In the genomic region with DNA sequence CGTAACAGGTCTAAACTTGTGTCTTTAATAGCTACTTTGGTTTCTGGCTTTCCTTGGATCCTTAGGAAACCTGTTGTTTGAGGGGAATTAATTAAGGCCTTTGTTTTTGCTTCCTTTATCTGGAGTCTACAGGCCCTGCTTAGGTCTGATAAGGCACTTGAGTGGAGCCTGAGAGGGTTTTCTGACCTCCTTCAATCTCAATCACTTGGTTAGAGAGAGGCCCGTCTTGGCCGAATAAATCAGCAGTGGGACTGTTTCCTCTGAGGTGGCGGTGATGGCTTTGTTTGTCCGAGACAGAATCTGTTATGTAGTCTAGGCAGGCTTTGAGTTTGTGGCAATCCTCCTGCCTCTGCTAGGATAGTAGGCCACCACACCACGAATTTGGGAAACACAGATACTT, we compare ENCODE assay signal across 17 mouse cellular contexts. TPM values are rescaled to one million over a fixed set of nuclear protein-coding genes. Genes with fewer than 3 reads are reported as not detected.
A peak's percentile ranks its signal among the peaks of the same experiment; 100 is the strongest.
DNase-seq lines count a peak whose midpoint lies in the region; ATAC-seq and TF ChIP-seq lines count a peak whose summit lies in the region.
"Had no signal": no experiment of that assay in that cellular context is flagged by ENCODE, and none has a peak within 500 bp of the region (broad histone marks: within the 10 kb centered on the region; RNA-seq: fewer than 3 reads in every experiment).

No protein-coding gene starts in this region.

- 8% methylated on average over 6 of the region's 6 CpGs for WGBS in heart, embryonic 12.5 days
- WGBS in lung, embryonic 16.5 days: 23% methylated on average over 6 of the region's 6 CpGs
- WGBS in heart, postnatal 0 days: 29% methylated on average over 6 of the region's 6 CpGs

- TF ChIP-seq EP300 in heart, postnatal 0 days (IDR thresholded peaks at IDR 0.05; ENCODE audit: low read depth): no peak

- peak overlapping the region; percentile 46 for H3K4me2 ChIP-seq in heart, embryonic 12.5 days
- H3K4me2 ChIP-seq in lung, embryonic 16.5 days (ENCODE audit: low read depth, low read length): peak overlapping the region; percentile 17
- H3K4me2 ChIP-seq in heart, postnatal 0 days (ENCODE audit: low read depth, low read length): no peak overlapping the region
- H3K4me2 ChIP-seq: intestine, embryonic 15.5 days; midbrain, embryonic 12.5 days; stomach, embryonic 15.5 days had no signal

- intact Hi-C loops in heart, postnatal 25 days (cut with DNase I): loop anchor here (10.0 kb wide), 1 partner anchor 167 kb away; no protein-coding TSS in a partner anchor

- 0 out of 2 replicates have a peak, but pooled peaks cover 3% of the 10 kb centered on the region for H3K36me3 ChIP-seq in heart, embryonic 12.5 days
- no peaks in the 10 kb centered on the region; the same call in 1 of the 2 replicates for H3K36me3 ChIP-seq in lung, embryonic 16.5 days (ENCODE audit: control insufficient read depth, insufficient read depth, low read length)
- 0 out of 2 replicates have a peak, but pooled peaks cover under 1% of the 10 kb centered on the region for H3K36me3 ChIP-seq in heart, postnatal 0 days (replicated peaks; ENCODE audit: control insufficient read depth, insufficient read depth, low read length)
- H3K36me3 ChIP-seq: intestine, embryonic 15.5 days; stomach, embryonic 15.5 days had no signal

- no peaks in the 10 kb centered on the region for H3K9me3 ChIP-seq in heart, embryonic 12.5 days (replicated peaks)
- no peaks in the 10 kb centered on the region for H3K9me3 ChIP-seq in lung, embryonic 16.5 days (ENCODE audit: control insufficient read depth, low read length)
- H3K9me3 ChIP-seq in heart, postnatal 0 days (replicated peaks; ENCODE audit: control insufficient read depth, low read length): no peaks in the 10 kb centered on the region
- H3K9me3 ChIP-seq: intestine, embryonic 15.5 days; midbrain, embryonic 12.5 days; stomach, embryonic 15.5 days had no signal

- no peak for TF ChIP-seq CTCF in heart, postnatal 0 days (IDR thresholded peaks at IDR 0.05; ENCODE audit: low read depth)

- no peak for ATAC-seq in heart, embryonic 12.5 days (ENCODE audit: insufficient number of reproducible peaks, low FRiP score)
- ATAC-seq in lung, embryonic 16.5 days (ENCODE audit: low read depth): no peak
- no peak for ATAC-seq in heart, postnatal 0 days (ENCODE audit: insufficient read depth, low read depth)
- ATAC-seq: intestine, embryonic 15.5 days; liver, postnatal 0 days; Patski had no signal

- H3K27me3 ChIP-seq in heart, embryonic 12.5 days (replicated peaks): no peaks in the 10 kb centered on the region
- no peaks in the 10 kb centered on the region for H3K27me3 ChIP-seq in lung, embryonic 16.5 days (ENCODE audit: control insufficient read depth, insufficient read depth, low read depth, low read length)
- H3K27me3 ChIP-seq in heart, postnatal 0 days (ENCODE audit: control insufficient read depth, insufficient read depth, low read length): no peaks in the 10 kb centered on the region
- H3K27me3 ChIP-seq: CH12.LX; intestine, embryonic 15.5 days; Patski; stomach, embryonic 15.5 days had no signal

- DNase-seq in heart, postnatal 25 days (ENCODE audit: low spot score): no peak
- DNase-seq in lung, postnatal 14 days: no peak
- DNase-seq in heart, postnatal 0 days (ENCODE audit: low spot score): no peak
- peak; percentile 67 for DNase-seq in lung, postnatal 36 days
- DNase-seq in thymus, postnatal 36 days: no peak
- DNase-seq: cerebellum, adult 11-12 months; embryo, embryonic 11 days; kidney, postnatal 25 days; liver, postnatal 0 days; thymus, postnatal 25 days had no signal

- H3K9ac ChIP-seq in heart, embryonic 12.5 days: peak overlapping the region; percentile 46; the same call in 1 of the 2 replicates
- no peak overlapping the region; the same call in 1 of the 2 replicates for H3K9ac ChIP-seq in lung, embryonic 16.5 days (ENCODE audit: low read length)
- no peak overlapping the region for H3K9ac ChIP-seq in heart, postnatal 0 days (replicated peaks; ENCODE audit: low read depth, low read length)
- H3K9ac ChIP-seq: intestine, embryonic 15.5 days; liver, postnatal 0 days; midbrain, embryonic 12.5 days; stomach, embryonic 15.5 days had no signal

- peaks cover 89% of the 10 kb centered on the region for H3K4me1 ChIP-seq in heart, embryonic 12.5 days (replicated peaks)
- peaks cover 65% of the 10 kb centered on the region for H3K4me1 ChIP-seq in lung, embryonic 16.5 days (replicated peaks; ENCODE audit: control insufficient read depth, insufficient read depth, low read length)
- peaks cover 27% of the 10 kb centered on the region for H3K4me1 ChIP-seq in heart, postnatal 0 days (ENCODE audit: control insufficient read depth, insufficient read depth)

- H3K4me3 ChIP-seq in heart, embryonic 12.5 days: no peak overlapping the region
- no peak overlapping the region for H3K4me3 ChIP-seq in lung, embryonic 16.5 days (ENCODE audit: low read length)
- H3K4me3 ChIP-seq in heart, postnatal 0 days (ENCODE audit: low read depth, low read length): no peak overlapping the region
- H3K4me3 ChIP-seq: intestine, embryonic 15.5 days; midbrain, embryonic 12.5 days; stomach, embryonic 15.5 days had no signal

- H3K27ac ChIP-seq in heart, embryonic 12.5 days (ENCODE audit: poor library complexity, severe bottlenecking): peak overlapping the region; percentile 71
- H3K27ac ChIP-seq in lung, embryonic 16.5 days (ENCODE audit: low read length): peak overlapping the region; percentile 48
- H3K27ac ChIP-seq in heart, postnatal 0 days (ENCODE audit: low read depth): peak overlapping the region; percentile 24
- H3K27ac ChIP-seq: intestine, embryonic 15.5 days; midbrain, embryonic 12.5 days; stomach, embryonic 15.5 days had no signal

RNA-seq across cellular contexts. Expression of a gene that starts 35.8 kb away (rescaled TPM):
- 1.3 and 1.4 TPM in 2 replicates for polyA plus RNA-seq in heart, embryonic 12.5 days (2016; fragmentation: Nextera tagmentation; extraction: Ambion mirVana)
- 1 to 10 TPM; 1.0 to 1.9 TPM for total RNA-seq in heart, postnatal 25 days (2021)
- 1.0 and 1.3 TPM in 2 replicates for polyA plus RNA-seq in lung, embryonic 16.5 days (2015; fragmentation: Nextera tagmentation; extraction: Ambion mirVana)
- 0.80 and 1.4 TPM in 2 replicates for total RNA-seq in heart, postnatal 0 days (2014; rRNA removed; ENCODE audit: low replicate concordance)
- 0.23 and 0.34 TPM in 2 replicates for polyA plus RNA-seq in heart, postnatal 0 days (2015; fragmentation: Nextera tagmentation; extraction: Ambion mirVana)
- total RNA-seq: CH12.LX had no signal

RNA-seq across cellular contexts. Expression of a gene that starts 55.4 kb away (rescaled TPM):
- polyA plus RNA-seq in heart, embryonic 12.5 days (2016; fragmentation: Nextera tagmentation; extraction: Ambion mirVana): 40.1 and 43.3 TPM in 2 replicates
- total RNA-seq in heart, postnatal 25 days (2021): 10 to 100 TPM; 18.9 to 20.1 TPM
- 36.3 and 38.2 TPM in 2 replicates for polyA plus RNA-seq in lung, embryonic 16.5 days (2015; fragmentation: Nextera tagmentation; extraction: Ambion mirVana)
- total RNA-seq in heart, postnatal 0 days (2014; rRNA removed; ENCODE audit: low replicate concordance): 8.9 and 15.0 TPM in 2 replicates
- polyA plus RNA-seq in heart, postnatal 0 days (2015; fragmentation: Nextera tagmentation; extraction: Ambion mirVana): 12.6 and 13.5 TPM in 2 replicates
